Mouse (Mus musculus): ENCODE data around the gene Dnaja3.

- TF ChIP-seq TAL1 (conservative IDR thresholded peaks at IDR 0.05; ENCODE audit: low read depth, low read length) = no peak
- no peak for TF ChIP-seq CTCF (IDR thresholded peaks at IDR 0.05; ENCODE audit: low read depth, low read length)
- no peak for TF ChIP-seq GATA1 (IDR thresholded peaks at IDR 0.05; ENCODE audit: borderline replicate concordance, low read length)
- no peak for TF ChIP-seq POLR2AphosphoS5 (IDR thresholded peaks at IDR 0.05; ENCODE audit: insufficient replicate concordance, low read depth, low read length)
These were observed 647 bp downstream of the Dnaja3 start for GRCm38 (mm10) chr16:4640267-4641005.

Measured in G1E (cell line).